ENCODE assay signal across 11 mouse cellular contexts in the genomic region with DNA sequence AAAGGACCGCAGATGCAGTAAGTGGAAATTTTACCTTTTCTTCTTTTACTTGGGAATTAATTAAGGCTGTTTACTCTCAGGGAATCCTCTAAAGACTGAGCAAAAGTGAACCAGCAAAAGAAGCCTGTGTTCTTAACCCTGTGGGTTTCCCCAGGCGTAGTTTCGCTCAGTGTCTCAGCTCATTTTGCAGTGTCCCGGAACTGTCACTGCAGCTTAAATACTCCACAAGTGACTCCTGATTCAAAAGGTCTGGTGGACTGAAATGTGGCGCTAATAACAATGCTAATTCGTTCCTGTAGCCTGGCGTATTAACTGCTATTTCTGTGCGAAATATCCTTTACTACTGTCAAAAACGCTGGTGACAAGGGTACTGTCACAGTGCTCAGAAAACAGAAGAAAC. TPM values are rescaled to one million over a fixed set of nuclear protein-coding genes. Genes with fewer than 3 reads are reported as not detected.
DNase-seq lines count a peak whose midpoint lies in the region; ATAC-seq and TF ChIP-seq lines count a peak whose summit lies in the region.
"Had no signal": no experiment of that assay in that cellular context is flagged by ENCODE, and none has a peak within 500 bp of the region (broad histone marks: within the 10 kb centered on the region; RNA-seq: fewer than 3 reads in every experiment).

No protein-coding gene starts in this region.

- TF ChIP-seq CTCF in E14TG2a.4 (conservative IDR thresholded peaks at IDR 0.05; ENCODE audit: low read length), result no peak

- H3K27me3 ChIP-seq in forebrain, embryonic 14.5 days (replicated peaks; ENCODE audit: control insufficient read depth, insufficient read depth, low read length), result no peaks in the 10 kb centered on the region
- no peaks in the 10 kb centered on the region for H3K27me3 ChIP-seq in forebrain, embryonic 16.5 days (replicated peaks; ENCODE audit: control insufficient read depth, insufficient read depth, low read length)
- H3K27me3 ChIP-seq in E14TG2a.4 (ENCODE audit: insufficient read depth, low read length), result no peaks in the 10 kb centered on the region
- H3K27me3 ChIP-seq in hindbrain, embryonic 11.5 days (ENCODE audit: control insufficient read depth, insufficient read depth, low read length), result no peaks in the 10 kb centered on the region
- no peaks in the 10 kb centered on the region for H3K27me3 ChIP-seq in midbrain, embryonic 14.5 days (ENCODE audit: control insufficient read depth, insufficient read depth, low read length)
- H3K27me3 ChIP-seq: stomach, embryonic 15.5 days had no signal

- no peak for ATAC-seq in forebrain, embryonic 14.5 days
- no peak for ATAC-seq in forebrain, embryonic 16.5 days
- ATAC-seq in hindbrain, embryonic 11.5 days (ENCODE audit: low FRiP score), result no peak
- peak; percentile 27; the same call in 1 of the 2 replicates for ATAC-seq in midbrain, embryonic 14.5 days (ENCODE audit: low FRiP score, low TSS enrichment)
- ATAC-seq in monocyte, adult 5-6 weeks (replicated peaks; ENCODE audit: insufficient number of reproducible peaks, low FRiP score, low TSS enrichment, poor library complexity, severe bottlenecking), result no peak
- ATAC-seq: liver, postnatal 0 days had no signal

- no peaks in the 10 kb centered on the region for H3K9me3 ChIP-seq in forebrain, embryonic 14.5 days (replicated peaks; ENCODE audit: control insufficient read depth, low read length)
- no peaks in the 10 kb centered on the region for H3K9me3 ChIP-seq in forebrain, embryonic 16.5 days (ENCODE audit: control insufficient read depth, low read length)
- no peaks in the 10 kb centered on the region for H3K9me3 ChIP-seq in E14TG2a.4 (ENCODE audit: low read length)
- no peaks in the 10 kb centered on the region for H3K9me3 ChIP-seq in hindbrain, embryonic 11.5 days (ENCODE audit: control insufficient read depth, low read length)
- H3K9me3 ChIP-seq in midbrain, embryonic 14.5 days (ENCODE audit: control insufficient read depth, low read length), result no peaks in the 10 kb centered on the region
- H3K9me3 ChIP-seq: stomach, embryonic 15.5 days had no signal

- H3K27ac ChIP-seq in forebrain, embryonic 14.5 days (ENCODE audit: low read depth, low read length), result no peak overlapping the region
- H3K27ac ChIP-seq in forebrain, embryonic 16.5 days (ENCODE audit: low read length), result no peak overlapping the region
- H3K27ac ChIP-seq in hindbrain, embryonic 11.5 days (ENCODE audit: low read depth, low read length), result peak overlapping the region; percentile 7; the same call in 1 of the 2 replicates
- no peak overlapping the region for H3K27ac ChIP-seq in midbrain, embryonic 14.5 days (replicated peaks; ENCODE audit: low read depth, low read length)
- H3K27ac ChIP-seq: stomach, embryonic 15.5 days had no signal

- no peaks in the 10 kb centered on the region for H3K36me3 ChIP-seq in forebrain, embryonic 14.5 days (ENCODE audit: control insufficient read depth, insufficient read depth, low read length)
- no peaks in the 10 kb centered on the region for H3K36me3 ChIP-seq in forebrain, embryonic 16.5 days (ENCODE audit: control insufficient read depth, insufficient read depth)
- no peaks in the 10 kb centered on the region for H3K36me3 ChIP-seq in E14TG2a.4 (ENCODE audit: insufficient read depth, low read length)
- no peaks in the 10 kb centered on the region for H3K36me3 ChIP-seq in hindbrain, embryonic 11.5 days (ENCODE audit: control insufficient read depth, insufficient read depth, low read length)
- no peaks in the 10 kb centered on the region for H3K36me3 ChIP-seq in midbrain, embryonic 14.5 days (ENCODE audit: control insufficient read depth, insufficient read depth, low read length)
- H3K36me3 ChIP-seq: stomach, embryonic 15.5 days had no signal

- 60% methylated on average over 9 of the region's 9 CpGs for WGBS in forebrain, embryonic 14.5 days
- WGBS in forebrain, embryonic 16.5 days, result 54% methylated on average over 9 of the region's 9 CpGs
- 61% methylated on average over 9 of the region's 9 CpGs for WGBS in hindbrain, embryonic 11.5 days
- WGBS in midbrain, embryonic 14.5 days, result 58% methylated on average over 9 of the region's 9 CpGs

- H3K4me1 ChIP-seq in forebrain, embryonic 14.5 days (ENCODE audit: control insufficient read depth, insufficient read depth, low read length), result 0 out of 2 replicates have a peak, but pooled peaks cover 5% of the 10 kb centered on the region
- H3K4me1 ChIP-seq in forebrain, embryonic 16.5 days (replicated peaks; ENCODE audit: control insufficient read depth, insufficient read depth, low read length), result no peaks in the 10 kb centered on the region; the same call in 1 of the 2 replicates
- H3K4me1 ChIP-seq in E14TG2a.4 (replicated peaks; ENCODE audit: low read depth, low read length), result peaks cover 7% of the 10 kb centered on the region; the same call in 1 of the 2 replicates
- H3K4me1 ChIP-seq in hindbrain, embryonic 11.5 days (replicated peaks; ENCODE audit: control insufficient read depth, insufficient read depth, low read length), result no peaks in the 10 kb centered on the region
- H3K4me1 ChIP-seq in midbrain, embryonic 14.5 days (ENCODE audit: control insufficient read depth, insufficient read depth, low read length), result peaks cover 5% of the 10 kb centered on the region; the same call in 1 of the 2 replicates
- H3K4me1 ChIP-seq: stomach, embryonic 15.5 days had no signal

- H3K4me2 ChIP-seq in forebrain, embryonic 14.5 days (ENCODE audit: low read length), result 0 out of 2 replicates have a peak overlapping the region, but pooled peaks have one; percentile 12
- H3K4me2 ChIP-seq in forebrain, embryonic 16.5 days (ENCODE audit: low read length), result no peak overlapping the region
- H3K4me2 ChIP-seq in hindbrain, embryonic 11.5 days (replicated peaks; ENCODE audit: low read depth, low read length), result no peak overlapping the region
- H3K4me2 ChIP-seq in midbrain, embryonic 14.5 days (ENCODE audit: low read length), result peak overlapping the region; percentile 38
- H3K4me2 ChIP-seq: stomach, embryonic 15.5 days had no signal

- no peak overlapping the region for H3K4me3 ChIP-seq in forebrain, embryonic 14.5 days (ENCODE audit: low read depth, low read length)
- no peak overlapping the region for H3K4me3 ChIP-seq in forebrain, embryonic 16.5 days (replicated peaks; ENCODE audit: low read length)
- H3K4me3 ChIP-seq in E14TG2a.4 (replicated peaks; ENCODE audit: low read length), result 0 out of 2 replicates have a peak overlapping the region, but pooled peaks have one; percentile 29
- H3K4me3 ChIP-seq in hindbrain, embryonic 11.5 days (ENCODE audit: low read depth, low read length), result no peak overlapping the region
- no peak overlapping the region for H3K4me3 ChIP-seq in midbrain, embryonic 14.5 days (replicated peaks; ENCODE audit: low read depth, low read length)
- H3K4me3 ChIP-seq: stomach, embryonic 15.5 days had no signal

- no peak for DNase-seq in forebrain, embryonic 14.5 days (ENCODE audit: low spot score)
- peak; percentile 14 for DNase-seq in hindbrain, embryonic 11.5 days (ENCODE audit: low spot score)
- peak; percentile 19 for DNase-seq in midbrain, embryonic 14.5 days
- DNase-seq in urinary bladder, postnatal 36 days (ENCODE audit: low spot score in 2 of 2), result no peak
- no peak for DNase-seq in adrenal gland, adult 2 months
- DNase-seq: heart, postnatal 14 days; liver, postnatal 0 days had no signal

- H3K9ac ChIP-seq in forebrain, embryonic 14.5 days (ENCODE audit: low read length), result no peak overlapping the region
- no peak overlapping the region for H3K9ac ChIP-seq in forebrain, embryonic 16.5 days (replicated peaks; ENCODE audit: low read depth, low read length)
- no peak overlapping the region for H3K9ac ChIP-seq in hindbrain, embryonic 11.5 days (ENCODE audit: low read depth, low read length)
- H3K9ac ChIP-seq in midbrain, embryonic 14.5 days (replicated peaks; ENCODE audit: low read length), result no peak overlapping the region
- H3K9ac ChIP-seq: liver, postnatal 0 days; stomach, embryonic 15.5 days had no signal

RNA-seq across cellular contexts. Expression of a gene that starts 0.5 kb away (rescaled TPM):
- 16.6 and 22.1 TPM in 2 replicates for polyA plus RNA-seq in forebrain, embryonic 14.5 days (2014; fragmentation: Nextera tagmentation; extraction: Ambion mirVana)
- polyA plus RNA-seq in forebrain, embryonic 16.5 days (2015; fragmentation: Nextera tagmentation; extraction: Ambion mirVana), result 22.1 and 24.9 TPM in 2 replicates
- 25.6 and 28.8 TPM in 2 replicates for polyA plus RNA-seq in hindbrain, embryonic 11.5 days (2014; fragmentation: Nextera tagmentation; extraction: Ambion mirVana)
- polyA plus RNA-seq in midbrain, embryonic 14.5 days (2014; fragmentation: Nextera tagmentation; extraction: Ambion mirVana), result 8.5 and 13.9 TPM in 2 replicates
- not detected in 3 replicates for total RNA-seq in monocyte, adult 5-6 weeks (2017)
- total RNA-seq in adrenal gland, adult 2 months (2021), result under 1 TPM; 0.40 to 0.86 TPM
- polyA plus RNA-seq in adrenal gland, adult 2 months (2012; rRNA removed), result 0.03 and 0.11 TPM in 2 replicates

Comparison
In these comparisons a context has a peak if more than half of its experiments do, and no peak if none do; other contexts are left out.
1. H3K4me2 ChIP-seq: peak in forebrain, embryonic 14.5 days (single experiment) and midbrain, embryonic 14.5 days (single experiment); none in forebrain, embryonic 16.5 days (single experiment) and hindbrain, embryonic 11.5 days (single experiment).
2. DNase-seq: peak in hindbrain, embryonic 11.5 days (single experiment) and midbrain, embryonic 14.5 days (single experiment); none in forebrain, embryonic 14.5 days (single experiment), urinary bladder, postnatal 36 days (0 of 2) and adrenal gland, adult 2 months (single experiment).